Mouse (Mus musculus) spleen, adult 2 months (tissue): Measurements from ENCODE around the gene Micu1.

Experiments used
- CTCF ChIP-seq: fragments of 200-500 bp; IDR thresholded peaks from 2 replicates; pipeline ENCODE4 v1.5.1; 2011; ENCODE audit warnings: mild to moderate bottlenecking, inconsistent platforms; ENCODE audit not compliant: insufficient read depth, insufficient read length, insufficient replicate concordance; ENCODE audit errors: extremely low read depth
- POLR2A ChIP-seq: fragments of 200-500 bp; IDR thresholded peaks from 2 replicates; pipeline ENCODE4 v1.6.1; 2011; ENCODE audit warnings: low read depth, low read length, inconsistent platforms

GRCm38 (mm10) chr10:59909357-59909847, 207.1 kb downstream of the Micu1 start:
- no peak for TF ChIP-seq POLR2A
- TF ChIP-seq CTCF, result no peak
